Mouse (Mus musculus) skeletal muscle tissue, adult 2 months (tissue): ENCODE results near the gene Nacc2.

ENCODE experiments used
- DNase-seq: peaks from one replicate; pipeline ENCODE4 v3.0.0-alpha.2; 2012; ENCODE audit warnings: low read depth, low spot score

The Nacc2 gene

GRCm38 (mm10) chr2:26099851-26100250 is 23.2 kb downstream of the Nacc2 start:
- no peak for DNase-seq

- no peak for DNase-seq
Measured at GRCm38 (mm10) chr2:26099260-26099659, 23.8 kb downstream of the Nacc2 start.

GRCm38 (mm10) chr2:26093897-26094296 is 29.1 kb downstream of the Nacc2 start:
- DNase-seq = peak; percentile 45

GRCm38 (mm10) chr2:26091771-26092393 is 31.1 kb downstream of the Nacc2 start:
- DNase-seq = no peak

GRCm38 (mm10) chr2:26090876-26091770 is 31.9 kb downstream of the Nacc2 start:
- DNase-seq = no peak

GRCm38 (mm10) chr2:26089005-26089404 is 34.0 kb downstream of the Nacc2 start:
- DNase-seq = no peak

DNA sequence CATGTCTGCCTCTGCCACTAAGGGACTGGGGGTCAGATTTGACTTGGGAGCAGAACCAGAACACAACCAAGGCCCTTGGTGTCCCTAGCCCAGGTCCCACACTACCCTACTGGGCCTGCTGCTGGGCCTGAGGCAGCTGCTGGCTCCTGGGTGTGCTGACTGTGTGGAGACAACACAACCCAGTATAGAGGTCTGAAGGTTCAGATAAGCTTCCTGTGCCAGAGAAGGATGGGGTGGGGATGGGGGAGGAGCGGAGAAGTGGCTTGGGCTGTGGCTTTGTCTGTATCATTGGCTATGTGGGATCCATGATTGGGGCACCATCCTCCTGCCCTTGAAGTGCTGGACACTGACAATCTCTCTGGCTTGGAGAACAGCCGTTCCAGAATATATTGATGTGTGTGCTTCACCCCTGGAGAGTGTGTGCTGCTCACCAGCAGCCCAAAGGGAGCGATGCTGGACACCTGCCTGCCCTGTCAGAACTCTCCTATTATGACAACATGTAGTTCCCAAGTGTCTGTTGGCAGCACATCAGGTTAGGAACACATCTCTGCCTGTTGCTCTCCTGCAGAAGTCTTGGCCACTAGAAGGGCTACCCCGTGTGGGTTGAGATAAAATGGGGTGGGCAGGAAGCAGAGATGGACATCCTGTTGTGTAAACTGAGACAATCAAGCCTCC is 36.0 kb downstream of the Nacc2 start:
- DNase-seq = peak; percentile 20

- DNase-seq = no peak
Measured at GRCm38 (mm10) chr2:26086505-26086904, 36.5 kb downstream of the Nacc2 start.

DNA sequence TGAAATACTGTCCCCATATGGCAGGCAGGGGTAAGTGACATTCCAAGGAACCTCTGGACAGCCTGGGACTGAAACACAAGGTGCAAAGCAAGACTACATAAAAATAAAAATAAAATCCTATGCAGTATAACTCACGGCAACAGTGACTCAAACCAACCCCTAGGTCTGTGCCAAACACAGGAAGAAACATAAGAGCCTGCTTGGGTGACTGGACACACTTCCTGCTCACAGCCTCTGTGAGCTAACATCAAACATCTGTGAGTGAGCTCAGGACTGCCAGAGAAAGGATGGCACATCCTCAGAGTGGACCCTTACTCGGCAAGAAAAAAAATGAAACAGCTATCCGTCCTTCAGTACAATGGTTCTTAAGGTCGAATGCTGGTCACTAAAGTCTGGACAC is 40.1 kb downstream of the Nacc2 start:
- DNase-seq = no peak

GRCm38 (mm10) chr2:26080830-26081229 is 42.2 kb downstream of the Nacc2 start:
- no peak for DNase-seq

DNA sequence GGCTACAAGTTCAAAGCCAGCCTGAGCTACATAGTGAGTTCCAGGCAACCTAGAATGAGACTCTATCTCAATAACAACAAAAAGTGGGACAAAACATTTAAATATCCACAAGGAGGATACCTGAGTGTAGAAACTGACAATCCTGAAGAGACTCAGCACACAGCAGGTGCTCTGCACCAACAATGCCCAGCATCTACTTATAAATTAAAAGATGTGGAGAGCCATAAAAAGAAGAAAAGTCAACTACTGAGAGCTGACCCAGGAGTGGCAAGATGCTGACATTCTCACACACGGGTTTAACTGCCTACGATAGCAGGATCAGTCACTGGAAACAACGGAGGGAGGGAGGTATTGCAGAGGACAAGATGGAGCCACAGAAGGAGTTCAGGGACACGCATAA is 43.6 kb downstream of the Nacc2 start:
- no peak for DNase-seq

- DNase-seq = no peak
Measured at GRCm38 (mm10) chr2:26077068-26077467, 46.0 kb downstream of the Nacc2 start.

- no peak for DNase-seq
Measured at GRCm38 (mm10) chr2:26076121-26076520, 46.9 kb downstream of the Nacc2 start.

GRCm38 (mm10) chr2:26074551-26074950 is 48.5 kb downstream of the Nacc2 start:
- no peak for DNase-seq

DNA sequence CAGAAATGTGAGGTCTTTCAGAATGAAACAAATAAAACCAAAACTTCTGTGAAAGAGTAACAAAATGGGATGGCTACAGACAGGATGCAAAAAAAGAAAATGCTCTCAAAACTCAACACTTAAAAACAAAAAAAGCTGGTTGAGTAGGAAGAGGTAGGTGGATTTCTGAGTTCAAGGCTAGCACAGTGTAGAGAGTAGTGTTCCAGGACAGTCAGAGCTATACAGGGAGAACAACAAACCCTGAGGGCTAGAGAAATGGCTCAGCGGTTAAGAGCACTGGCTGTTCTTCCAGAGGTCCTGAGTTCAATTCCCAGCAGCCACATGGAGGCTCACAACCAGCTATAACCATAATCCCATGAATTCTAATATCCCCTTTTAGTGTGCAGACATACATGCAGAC is 54.4 kb downstream of the Nacc2 start:
- DNase-seq = no peak

DNA sequence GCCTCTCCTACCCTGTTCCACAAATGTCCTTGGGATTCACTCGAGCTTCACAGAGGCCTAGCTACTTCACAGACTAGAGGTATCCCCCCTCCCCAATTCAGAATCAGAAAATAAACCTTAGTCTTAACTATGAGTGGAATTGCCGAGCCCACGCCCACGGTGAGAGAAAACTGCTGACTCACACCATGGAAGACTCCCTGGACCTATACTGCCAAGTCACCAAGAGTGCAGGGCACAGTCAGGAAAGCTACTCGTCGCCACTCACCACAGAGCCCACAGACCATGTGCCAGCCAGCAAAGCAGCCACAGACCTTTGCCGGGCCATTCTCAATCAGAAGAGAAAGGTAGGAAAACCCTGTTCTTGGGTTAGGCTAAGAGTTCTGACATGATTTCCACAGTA is 54.8 kb downstream of the Nacc2 start:
- DNase-seq = no peak

DNA sequence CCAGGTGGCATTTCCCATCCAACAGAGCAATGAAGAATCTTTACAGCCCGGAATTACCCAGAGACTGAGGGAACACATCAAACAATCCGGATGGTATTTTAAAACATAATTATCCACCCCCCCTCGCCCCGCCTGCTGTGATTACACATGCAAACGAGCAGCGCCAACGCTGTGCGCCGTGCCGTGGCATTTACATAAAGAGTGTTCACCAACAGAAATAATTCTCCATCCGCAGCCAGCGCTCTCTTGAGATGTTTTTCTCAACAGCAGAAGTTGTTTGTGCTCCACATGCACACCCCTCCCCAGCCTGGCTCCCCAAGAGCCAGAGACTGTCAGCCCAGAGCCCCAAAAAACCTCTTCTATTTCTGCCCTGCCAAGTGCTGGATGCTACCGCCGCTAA is 56.5 kb downstream of the Nacc2 start:
- DNase-seq = no peak

DNA sequence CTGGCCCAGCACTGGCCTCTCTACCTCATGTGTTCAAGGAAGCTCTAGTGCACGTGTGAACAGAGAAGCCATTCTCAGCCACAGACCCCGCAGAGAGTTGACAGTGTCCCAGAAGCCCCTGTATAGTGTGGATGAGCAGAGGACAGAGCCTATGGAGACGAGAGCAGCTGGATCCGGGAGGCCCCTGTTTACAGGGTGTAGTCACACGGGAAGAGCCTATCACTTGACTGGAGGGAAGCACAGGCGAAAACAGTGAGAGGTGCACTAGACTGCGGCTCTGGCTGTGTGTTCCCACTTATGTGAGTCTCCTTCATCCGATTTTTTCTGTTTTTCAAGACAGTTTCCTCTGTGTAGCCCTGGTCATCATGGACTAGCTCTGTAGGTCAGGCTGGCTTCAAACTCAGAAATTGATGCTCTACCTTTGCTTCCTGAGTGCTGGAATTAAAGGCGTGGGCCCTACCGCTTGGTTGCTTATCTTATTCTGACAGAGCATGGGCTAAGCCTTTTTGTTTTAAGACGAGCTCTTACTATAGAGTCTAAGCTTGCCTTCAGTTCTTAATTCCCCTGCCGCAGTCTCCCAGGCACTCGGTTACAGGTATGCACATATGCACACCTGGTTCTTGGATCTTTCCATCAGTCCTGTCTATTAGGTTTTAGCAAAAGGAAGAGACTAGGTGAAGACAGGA is 60.1 kb downstream of the Nacc2 start:
- no peak for DNase-seq

GRCm38 (mm10) chr2:26062241-26062640 is 60.8 kb downstream of the Nacc2 start:
- no peak for DNase-seq

DNA sequence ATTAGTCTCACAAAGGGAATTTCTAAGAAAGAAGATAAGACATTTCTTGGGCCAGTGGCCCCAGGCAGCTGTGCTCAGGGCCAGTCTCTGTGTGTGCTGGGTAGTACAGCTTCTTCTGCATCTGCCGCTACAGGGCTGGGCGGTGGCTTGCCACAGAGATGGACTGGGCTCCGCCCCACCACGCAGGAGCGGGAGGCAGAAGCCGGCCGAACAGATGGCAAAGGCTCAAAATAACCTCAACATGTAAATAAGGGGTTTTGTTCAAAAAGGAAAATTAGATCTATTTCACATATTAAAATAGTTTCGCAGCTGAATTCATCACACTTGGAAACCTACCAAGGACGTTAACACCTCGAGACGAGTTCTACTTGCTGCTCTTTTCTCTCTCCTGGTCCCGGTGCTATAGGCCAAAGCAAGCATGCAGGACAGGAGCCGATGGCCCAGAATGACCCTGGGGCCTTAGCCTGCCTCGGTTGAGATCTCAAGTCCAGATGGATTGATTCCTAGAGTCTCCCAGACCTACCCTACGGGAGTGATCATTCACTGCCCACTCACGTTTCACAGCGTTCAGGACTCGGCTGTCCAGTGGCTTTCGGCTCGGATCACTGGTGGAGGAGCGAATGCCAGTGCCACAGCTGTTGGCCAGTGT is 61.9 kb downstream of the Nacc2 start:
- DNase-seq = no peak

DNA sequence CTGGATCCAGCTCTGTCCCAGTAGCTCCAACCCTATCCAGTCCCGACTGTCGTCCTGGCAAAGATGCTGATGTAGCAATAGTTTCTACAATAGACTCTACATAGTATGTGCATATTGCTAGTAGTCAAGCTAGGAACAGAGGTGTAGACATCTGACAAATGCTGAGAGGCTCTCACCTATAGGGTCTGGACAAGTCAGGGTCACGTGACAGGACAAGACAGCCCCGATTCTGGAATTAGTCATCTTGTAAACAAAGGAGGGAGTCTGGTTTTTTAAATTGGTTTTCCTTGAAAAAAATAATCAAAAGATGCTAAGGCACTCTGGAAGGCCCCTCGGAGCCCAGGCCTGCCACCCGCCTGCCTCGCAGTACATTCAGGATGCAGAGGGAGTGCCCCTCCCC is 66.0 kb downstream of the Nacc2 start:
- DNase-seq = no peak
